Mouse (Mus musculus): Measurements from ENCODE around the gene Lmf2. TPM values are rescaled to one million over a fixed set of nuclear protein-coding genes. Genes with fewer than 3 reads are reported as not detected.

The Lmf2 gene
- polyA plus RNA-seq, 1 experiment, result 96.5 TPM

DNA sequence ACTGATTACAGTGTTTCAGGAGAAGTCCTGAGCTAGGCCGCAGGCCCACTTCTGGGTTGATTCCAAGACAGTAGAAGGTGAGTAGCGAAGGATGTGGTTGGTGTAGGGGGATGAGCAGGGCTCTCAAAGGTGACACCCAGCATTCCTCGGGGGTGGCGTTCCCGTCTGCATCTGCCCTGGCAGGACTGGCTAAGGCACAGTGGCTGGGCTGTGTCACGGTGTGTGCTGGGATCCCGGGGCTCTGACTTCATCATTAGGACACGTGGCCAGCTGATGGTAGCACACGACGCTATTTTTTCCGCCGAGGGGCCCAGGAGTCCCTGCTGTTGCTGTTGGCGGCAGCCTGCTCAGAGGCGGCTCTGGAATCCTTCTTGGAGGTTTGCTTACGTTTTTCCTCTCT is 4.2 kb downstream of the Lmf2 start:
- peaks cover 20% of the 10 kb centered on the region for H3K79me2 ChIP-seq (ENCODE audit: control insufficient read depth, insufficient read depth)
- H3ac ChIP-seq (ENCODE audit: control insufficient read depth, insufficient read length), result no peak overlapping the region
- TF ChIP-seq MYOG (IDR thresholded peaks at IDR 0.05; ENCODE audit: control insufficient read depth in 1 of 3, insufficient read depth in 1 of 3, insufficient read length in 2 of 3, low read depth in 2 of 3) (no peak), MAX (IDR thresholded peaks at IDR 0.05; ENCODE audit: low read depth) (no peak), USF1 (IDR thresholded peaks at IDR 0.05; ENCODE audit: low read depth) (no peak), E2F4 (IDR thresholded peaks at IDR 0.05; ENCODE audit: insufficient read depth) (no peak), TCF3 (IDR thresholded peaks at IDR 0.05; ENCODE audit: insufficient read length, low read depth) (no peak), MYOD1 (IDR thresholded peaks at IDR 0.05; ENCODE audit: control insufficient read depth in 1 of 3, insufficient read length in 2 of 3, low read depth in 2 of 3) (no peak)
- H3K4me2 ChIP-seq (ENCODE audit: low read depth), result no peak overlapping the region
- H3K36me3 ChIP-seq (ENCODE audit: control insufficient read depth, insufficient read depth), result peaks cover 4% of the 10 kb centered on the region
- no peaks in the 10 kb centered on the region for H3K27me3 ChIP-seq (ENCODE audit: control insufficient read depth, insufficient read depth, insufficient read length)
- H3K4me3 ChIP-seq, result no peak overlapping the region

DNA sequence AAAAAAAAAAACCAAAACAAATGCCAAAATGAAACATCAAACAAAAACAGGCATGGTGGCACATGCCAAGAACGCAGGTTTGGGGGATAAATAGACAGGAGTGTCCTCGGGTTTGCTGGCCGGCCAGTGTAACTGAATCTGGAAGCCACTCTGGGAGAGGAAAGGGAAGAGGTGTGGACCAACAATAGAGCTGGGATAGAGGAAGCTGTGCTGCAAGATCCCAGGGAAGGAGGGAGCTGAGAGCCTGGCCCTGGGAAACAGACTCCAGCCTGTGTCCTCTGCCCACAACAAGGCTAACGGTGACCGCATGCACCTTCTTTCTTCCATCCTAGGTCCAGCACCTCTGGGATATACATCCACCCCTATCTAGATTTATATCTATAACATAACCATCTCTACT is 5.0 kb downstream of the Lmf2 start:
- H3K79me2 ChIP-seq (ENCODE audit: control insufficient read depth, insufficient read depth), result peaks cover 14% of the 10 kb centered on the region
- H3K4me3 ChIP-seq, result no peak overlapping the region
- TF ChIP-seq POLR2A (IDR thresholded peaks at IDR 0.05; ENCODE audit: insufficient read length, low read depth) (no peak), MAX (IDR thresholded peaks at IDR 0.05; ENCODE audit: low read depth) (no peak), USF1 (IDR thresholded peaks at IDR 0.05; ENCODE audit: low read depth) (no peak), TCF3 (IDR thresholded peaks at IDR 0.05; ENCODE audit: insufficient read length, low read depth) (no peak), SRF (IDR thresholded peaks at IDR 0.05; ENCODE audit: control insufficient read depth, insufficient read length, low read depth) (no peak), MYOD1 (IDR thresholded peaks at IDR 0.05; ENCODE audit: control insufficient read depth in 1 of 3, insufficient read length in 2 of 3, low read depth in 2 of 3) (no peak), REST (IDR thresholded peaks at IDR 0.05; ENCODE audit: insufficient read depth, insufficient read length) (no peak), MYOG (IDR thresholded peaks at IDR 0.05; ENCODE audit: control insufficient read depth in 1 of 3, insufficient read depth in 1 of 3, insufficient read length in 2 of 3, low read depth in 2 of 3) (no peak), E2F4 (IDR thresholded peaks at IDR 0.05; ENCODE audit: insufficient read depth) (no peak), CEBPB (IDR thresholded peaks at IDR 0.05; ENCODE audit: insufficient read depth, poor library complexity, severe bottlenecking) (no peak), POLR2AphosphoS2 (IDR thresholded peaks at IDR 0.05; ENCODE audit: insufficient read length, low read depth) (no peak), TCF12 (IDR thresholded peaks at IDR 0.05; ENCODE audit: insufficient read depth, poor library complexity, severe bottlenecking) (no peak)
- H3ac ChIP-seq (ENCODE audit: control insufficient read depth, insufficient read length), result no peak overlapping the region
- H3K4me2 ChIP-seq (ENCODE audit: low read depth), result no peak overlapping the region
- H3K36me3 ChIP-seq (ENCODE audit: control insufficient read depth, insufficient read depth), result peaks cover 4% of the 10 kb centered on the region
- no peaks in the 10 kb centered on the region for H3K27me3 ChIP-seq (ENCODE audit: control insufficient read depth, insufficient read depth, insufficient read length)

DNA sequence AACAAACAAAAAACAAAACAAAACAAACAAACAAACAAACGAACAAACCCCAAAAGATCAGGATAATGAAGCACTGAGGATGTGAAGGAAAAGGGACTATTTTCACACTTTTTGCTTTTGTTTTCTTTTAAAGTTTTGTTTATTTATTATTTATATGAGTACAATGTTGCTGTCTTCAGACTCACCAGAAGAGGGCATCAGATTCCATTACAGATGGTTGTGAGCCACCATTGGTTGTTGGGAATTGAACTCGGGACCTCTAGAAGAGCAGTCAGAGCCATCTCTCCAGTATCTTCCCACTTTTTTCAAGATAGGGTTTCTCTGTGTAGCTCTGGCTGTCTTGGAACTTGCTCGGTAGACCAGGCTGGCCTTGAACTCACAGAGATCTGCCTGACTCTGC is 12.1 kb downstream of the Lmf2 start:
- Histone ChIP-seq H3ac (ENCODE audit: control insufficient read depth, insufficient read length) (no peak overlapping the region), H3K36me3 (ENCODE audit: control insufficient read depth, insufficient read depth) (no peaks in the 10 kb centered on the region), H3K79me2 (ENCODE audit: control insufficient read depth, insufficient read depth) (no peaks in the 10 kb centered on the region), H3K4me2 (ENCODE audit: low read depth) (no peak overlapping the region), H3K27me3 (ENCODE audit: control insufficient read depth, insufficient read depth, insufficient read length) (peaks cover 6% of the 10 kb centered on the region), H3K4me3 (no peak overlapping the region)
- TF ChIP-seq REST (IDR thresholded peaks at IDR 0.05; ENCODE audit: insufficient read depth, insufficient read length), result no peak
- no peak for TF ChIP-seq TCF12 (IDR thresholded peaks at IDR 0.05; ENCODE audit: insufficient read depth, poor library complexity, severe bottlenecking)
- no peak for TF ChIP-seq POLR2A (IDR thresholded peaks at IDR 0.05; ENCODE audit: insufficient read length, low read depth)
- TF ChIP-seq POLR2AphosphoS2 (IDR thresholded peaks at IDR 0.05; ENCODE audit: insufficient read length, low read depth), result no peak

DNA sequence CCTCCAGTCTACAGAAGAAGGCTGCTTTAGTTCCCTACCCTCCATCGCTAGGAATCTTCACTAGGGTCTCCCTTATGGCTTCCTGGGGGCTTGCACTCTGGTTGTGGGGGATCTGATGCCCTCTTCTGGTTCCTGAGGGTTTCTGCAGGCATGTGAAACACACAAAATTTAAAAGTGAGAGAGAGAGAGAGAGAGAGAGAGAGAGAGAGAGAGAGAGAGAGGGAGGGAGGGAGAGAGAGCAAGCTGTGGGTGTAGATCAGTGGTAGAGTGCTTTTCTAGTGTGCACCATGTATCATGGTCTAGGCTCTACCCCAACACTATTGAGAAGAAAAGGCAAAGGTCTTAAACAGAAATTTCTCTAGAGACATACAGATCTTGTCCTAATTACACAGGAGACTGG is 13.8 kb downstream of the Lmf2 start:
- no peak overlapping the region for H3ac ChIP-seq (ENCODE audit: control insufficient read depth, insufficient read length)
- H3K27me3 ChIP-seq (ENCODE audit: control insufficient read depth, insufficient read depth, insufficient read length), result peaks cover 6% of the 10 kb centered on the region
- H3K4me2 ChIP-seq (ENCODE audit: low read depth), result no peak overlapping the region
- no peaks in the 10 kb centered on the region for H3K36me3 ChIP-seq (ENCODE audit: control insufficient read depth, insufficient read depth)
- TF ChIP-seq TCF12 (IDR thresholded peaks at IDR 0.05; ENCODE audit: insufficient read depth, poor library complexity, severe bottlenecking), result no peak
- no peak for TF ChIP-seq POLR2AphosphoS2 (IDR thresholded peaks at IDR 0.05; ENCODE audit: insufficient read length, low read depth)
- no peak for TF ChIP-seq USF1 (IDR thresholded peaks at IDR 0.05; ENCODE audit: low read depth)
- no peak for TF ChIP-seq TCF3 (IDR thresholded peaks at IDR 0.05; ENCODE audit: insufficient read length, low read depth)
- TF ChIP-seq CEBPB (IDR thresholded peaks at IDR 0.05; ENCODE audit: insufficient read depth, poor library complexity, severe bottlenecking), result no peak
- TF ChIP-seq MYOG (IDR thresholded peaks at IDR 0.05; ENCODE audit: control insufficient read depth in 1 of 3, insufficient read depth in 1 of 3, insufficient read length in 2 of 3, low read depth in 2 of 3), result no peak
- TF ChIP-seq REST (IDR thresholded peaks at IDR 0.05; ENCODE audit: insufficient read depth, insufficient read length), result no peak
- no peak for TF ChIP-seq E2F4 (IDR thresholded peaks at IDR 0.05; ENCODE audit: insufficient read depth)
- TF ChIP-seq POLR2A (IDR thresholded peaks at IDR 0.05; ENCODE audit: insufficient read length, low read depth), result no peak
- TF ChIP-seq MYOD1 (IDR thresholded peaks at IDR 0.05; ENCODE audit: control insufficient read depth in 1 of 3, insufficient read length in 2 of 3, low read depth in 2 of 3), result no peak
- TF ChIP-seq MAX (IDR thresholded peaks at IDR 0.05; ENCODE audit: low read depth), result no peak
- TF ChIP-seq SRF (IDR thresholded peaks at IDR 0.05; ENCODE audit: control insufficient read depth, insufficient read length, low read depth), result no peak
- no peak overlapping the region for H3K4me3 ChIP-seq
- H3K79me2 ChIP-seq (ENCODE audit: control insufficient read depth, insufficient read depth), result no peaks in the 10 kb centered on the region

DNA sequence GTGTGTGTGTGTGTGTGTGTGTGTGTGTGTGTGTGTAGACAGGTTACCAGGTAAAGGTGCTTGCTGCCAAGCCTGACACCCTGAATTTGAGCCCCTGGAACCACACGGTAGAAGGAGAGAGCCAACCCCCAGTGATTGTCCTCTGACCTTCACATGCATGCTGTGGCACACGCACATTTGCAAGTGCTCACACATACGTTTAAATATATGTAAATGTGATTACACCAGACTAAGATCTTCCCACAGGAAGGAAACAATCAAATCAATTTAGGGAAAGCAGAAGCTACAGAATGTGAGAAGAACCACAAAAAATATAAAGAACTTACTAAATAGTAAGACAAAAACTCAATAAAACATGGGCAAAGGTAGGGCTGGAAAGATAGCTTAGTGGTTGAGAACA is 15.3 kb downstream of the Lmf2 start:
- no peaks in the 10 kb centered on the region for H3K36me3 ChIP-seq (ENCODE audit: control insufficient read depth, insufficient read depth)
- H3K4me2 ChIP-seq (ENCODE audit: low read depth), result no peak overlapping the region
- H3K27me3 ChIP-seq (ENCODE audit: control insufficient read depth, insufficient read depth, insufficient read length), result peaks cover 14% of the 10 kb centered on the region
- no peak overlapping the region for H3ac ChIP-seq (ENCODE audit: control insufficient read depth, insufficient read length)
- H3K79me2 ChIP-seq (ENCODE audit: control insufficient read depth, insufficient read depth), result no peaks in the 10 kb centered on the region
- H3K4me3 ChIP-seq, result no peak overlapping the region
- no peak for TF ChIP-seq TCF12 (IDR thresholded peaks at IDR 0.05; ENCODE audit: insufficient read depth, poor library complexity, severe bottlenecking)
- TF ChIP-seq MAX (IDR thresholded peaks at IDR 0.05; ENCODE audit: low read depth), result no peak
- TF ChIP-seq SRF (IDR thresholded peaks at IDR 0.05; ENCODE audit: control insufficient read depth, insufficient read length, low read depth), result no peak
- no peak for TF ChIP-seq POLR2AphosphoS2 (IDR thresholded peaks at IDR 0.05; ENCODE audit: insufficient read length, low read depth)
- no peak for TF ChIP-seq REST (IDR thresholded peaks at IDR 0.05; ENCODE audit: insufficient read depth, insufficient read length)
- no peak for TF ChIP-seq POLR2A (IDR thresholded peaks at IDR 0.05; ENCODE audit: insufficient read length, low read depth)
- no peak for TF ChIP-seq CEBPB (IDR thresholded peaks at IDR 0.05; ENCODE audit: insufficient read depth, poor library complexity, severe bottlenecking)
- TF ChIP-seq USF1 (IDR thresholded peaks at IDR 0.05; ENCODE audit: low read depth), result no peak
- no peak for TF ChIP-seq E2F4 (IDR thresholded peaks at IDR 0.05; ENCODE audit: insufficient read depth)

All from myocyte (in vitro differentiated cells).